Mouse (Mus musculus) embryonic facial prominence, embryonic 13.5 days (tissue): ENCODE measurements around the gene Fam186b. TPM values are rescaled to one million over a fixed set of nuclear protein-coding genes. Genes with fewer than 3 reads are reported as not detected.
"Not testable (repeated sequence)": the region's sequence is repeated elsewhere in the genome, so short reads cannot be mapped to it uniquely, and the experiment has no call there.

Experiments
- ATAC-seq: fragments of 200-750 bp; cut with Nextera tagmentation; 2 replicates; pipeline ENCODE4 v1.8.0; 2017; ENCODE audit warnings: low read depth; ENCODE audit not compliant: insufficient number of reproducible peaks, insufficient read depth, low FRiP score, low TSS enrichment
- H3K27ac ChIP-seq: fragments of 300-500 bp; sonication (generic); 2 replicates; pipeline ENCODE4 v1.5.1; 2015; ENCODE audit warnings: moderate library complexity, mild to moderate bottlenecking, inconsistent platforms
- H3K27me3 ChIP-seq: fragments of 300-500 bp; sonication (generic); 2 replicates; pipeline ENCODE4 v1.6.1; 2015; ENCODE audit warnings: mild to moderate bottlenecking, inconsistent platforms
- H3K36me3 ChIP-seq: fragments of 300-500 bp; sonication (generic); 2 replicates; pipeline ENCODE4 v1.6.1; 2015; ENCODE audit warnings: mild to moderate bottlenecking, inconsistent platforms
- H3K4me1 ChIP-seq: fragments of 300-500 bp; sonication (generic); 2 replicates; pipeline ENCODE4 v1.6.1; 2015; ENCODE audit warnings: inconsistent platforms
- H3K4me2 ChIP-seq: fragments of 300-500 bp; sonication (generic); 2 replicates; pipeline ENCODE4 v1.6.1; 2015; ENCODE audit warnings: moderate library complexity, mild to moderate bottlenecking, inconsistent platforms
- H3K4me3 ChIP-seq: fragments of 300-500 bp; sonication (generic); 2 replicates; pipeline ENCODE4 v1.5.1; 2015; ENCODE audit warnings: mild to moderate bottlenecking, inconsistent platforms
- H3K9ac ChIP-seq: fragments of 300-500 bp; sonication (generic); 2 replicates; pipeline ENCODE4 v1.6.1; 2015; ENCODE audit warnings: mild to moderate bottlenecking, inconsistent platforms
- H3K9me3 ChIP-seq: fragments of 300-500 bp; sonication (generic); 2 replicates; pipeline ENCODE4 v1.6.1; 2016; ENCODE audit warnings: inconsistent platforms
- WGBS: fragments of 180-500 bp; shearing (Covaris S2); methylation state at CpG from one replicate; pipeline ENCODE4 v1.1.7; 2015; ENCODE audit warnings: mixed read lengths; 5-methylcytosine and 5-hydroxymethylcytosine counted together
- polyA plus RNA-seq: library from polyadenylated mRNA; unstranded; fragments of >200 nt; fragmentation: Nextera tagmentation; extraction: Ambion mirVana; gene quantifications from 2 replicates; pipeline ENCODE4 v1.2.1, GENCODE M21; 2015

Gene Fam186b
- polyA plus RNA-seq, 1 experiment from 2014 or later, result 0.42 TPM

- 0 out of 2 replicates have a peak, but pooled peaks cover 5% of the 10 kb centered on the region for H3K4me1 ChIP-seq
- no peak overlapping the region for H3K9ac ChIP-seq
- no peaks in the 10 kb centered on the region for H3K36me3 ChIP-seq
- ATAC-seq, result 0 out of 2 replicates have a peak, but pooled peaks have one; percentile 12
- no peaks in the 10 kb centered on the region for H3K9me3 ChIP-seq
- peak overlapping the region; percentile 9; the same call in 1 of the 2 replicates for H3K4me3 ChIP-seq
- H3K27ac ChIP-seq, result peak overlapping the region; percentile 57; the same call in 1 of the 2 replicates
- H3K4me2 ChIP-seq, result peak overlapping the region; percentile 50
- 61% methylated on average over 8 of the region's 8 CpGs for WGBS
- H3K27me3 ChIP-seq, result no peaks in the 10 kb centered on the region
These were observed 36.4 kb downstream of the Fam186b start for GRCm38 (mm10) chr15:99259167-99259729.

DNA sequence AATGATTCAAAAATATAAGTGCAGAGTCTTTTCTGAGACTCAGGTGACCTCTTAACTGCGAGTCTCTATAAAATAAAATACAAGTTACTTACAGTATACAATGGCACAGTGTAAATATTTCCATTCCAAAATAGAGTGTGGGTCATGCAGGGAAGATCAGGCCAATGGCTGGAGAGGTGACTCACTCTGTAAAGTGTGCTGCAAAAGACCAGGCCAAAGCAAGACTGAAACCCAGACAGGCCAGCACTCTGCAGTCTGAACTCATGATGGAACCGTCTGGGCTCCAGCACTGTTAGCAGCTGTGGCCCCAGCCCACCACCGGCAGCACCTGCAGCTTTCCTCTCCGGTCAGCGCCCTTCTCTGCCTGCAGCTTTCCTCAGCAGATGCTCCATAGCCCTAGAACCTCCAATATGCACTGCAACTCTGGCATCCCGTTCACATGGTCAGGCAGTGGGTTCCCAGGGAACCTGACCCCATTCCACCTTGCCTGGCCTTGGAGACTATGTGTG is 40.4 kb downstream of the Fam186b start:
- no peak for ATAC-seq
- Histone ChIP-seq H3K4me3 (no peak overlapping the region), H3K27ac (no peak overlapping the region), H3K27me3 (no peaks in the 10 kb centered on the region), H3K4me1 (peaks cover 14% of the 10 kb centered on the region), H3K36me3 (no peaks in the 10 kb centered on the region), H3K9ac (no peak overlapping the region), H3K4me2 (no peak overlapping the region), H3K9me3 (no peaks in the 10 kb centered on the region)
- WGBS, result 87% methylated on average over 6 of the region's 6 CpGs

GRCm38 (mm10) chr15:99254477-99255005 is 41.1 kb downstream of the Fam186b start:
- no peak for ATAC-seq
- H3K36me3 ChIP-seq, result peaks cover 6% of the 10 kb centered on the region
- no peak overlapping the region for H3K9ac ChIP-seq
- H3K4me3 ChIP-seq, result no peak overlapping the region
- no peaks in the 10 kb centered on the region for H3K9me3 ChIP-seq
- 83% methylated on average over 2 of the region's 2 CpGs for WGBS
- no peaks in the 10 kb centered on the region for H3K27me3 ChIP-seq
- no peak overlapping the region for H3K27ac ChIP-seq
- peaks cover 15% of the 10 kb centered on the region for H3K4me1 ChIP-seq
- no peak overlapping the region for H3K4me2 ChIP-seq

DNA sequence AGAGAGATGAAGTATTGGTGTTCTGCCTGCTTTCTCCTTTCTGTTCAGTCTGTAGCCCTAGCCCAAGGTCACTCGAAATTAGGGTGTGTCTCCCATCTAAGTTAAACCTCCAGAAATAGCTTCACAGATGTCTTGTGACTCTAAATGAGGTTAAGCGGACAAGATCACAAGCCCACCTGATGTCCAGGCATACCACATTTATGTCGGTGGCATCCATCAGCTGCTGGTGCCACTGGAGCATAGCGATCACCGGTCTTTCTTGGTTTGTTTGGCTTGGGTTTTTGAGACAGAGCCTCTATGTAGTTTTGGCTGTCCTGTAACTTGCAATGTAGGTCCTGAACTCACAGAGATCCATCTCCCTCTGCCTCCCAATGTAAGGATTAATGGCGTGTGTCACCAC is 41.9 kb downstream of the Fam186b start:
- 96% methylated on average over 6 of the region's 6 CpGs for WGBS
- H3K4me2 ChIP-seq, result no peak overlapping the region
- no peaks in the 10 kb centered on the region for H3K9me3 ChIP-seq
- H3K27me3 ChIP-seq, result no peaks in the 10 kb centered on the region
- peaks cover 15% of the 10 kb centered on the region for H3K4me1 ChIP-seq
- H3K36me3 ChIP-seq, result peaks cover 13% of the 10 kb centered on the region
- H3K4me3 ChIP-seq, result no peak overlapping the region
- H3K27ac ChIP-seq, result no peak overlapping the region
- ATAC-seq, result no peak
- H3K9ac ChIP-seq, result no peak overlapping the region

DNA sequence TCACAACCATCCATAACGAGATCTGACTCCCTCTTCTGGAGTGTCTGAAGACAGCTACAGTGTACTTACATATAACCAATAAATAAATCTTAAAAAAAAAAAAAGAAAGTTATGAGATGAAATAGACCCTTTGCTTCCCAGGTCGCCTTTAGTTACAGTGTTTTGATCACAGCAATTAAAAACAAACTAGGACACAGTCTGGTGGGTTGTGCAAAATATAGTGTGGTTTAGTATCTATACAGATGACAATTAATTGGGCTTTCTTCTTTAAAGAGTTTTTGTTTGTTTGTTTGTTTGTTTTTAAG is 42.6 kb downstream of the Fam186b start:
- Histone ChIP-seq H3K4me2 (peak overlapping the region; percentile 69), H3K36me3 (peaks cover 19% of the 10 kb centered on the region), H3K27ac (peak overlapping the region; percentile 97; the same call in 1 of the 2 replicates), H3K4me1 (peaks cover 15% of the 10 kb centered on the region), H3K4me3 (peak overlapping the region; percentile 57)
- 36% methylated on average over 2 of the region's 2 CpGs for WGBS
- H3K9me3 ChIP-seq, H3K9ac ChIP-seq, ATAC-seq, H3K27me3 ChIP-seq: not testable (repeated sequence)

- peak; percentile 54 for ATAC-seq
- H3K4me1 ChIP-seq, result peaks cover 15% of the 10 kb centered on the region
- peak overlapping the region; percentile 57 for H3K4me3 ChIP-seq
- 4% methylated on average over 22 of the region's 22 CpGs for WGBS
- no peaks in the 10 kb centered on the region for H3K9me3 ChIP-seq
- H3K36me3 ChIP-seq, result peaks cover 25% of the 10 kb centered on the region
- H3K4me2 ChIP-seq, result peak overlapping the region; percentile 69
- H3K27me3 ChIP-seq, result no peaks in the 10 kb centered on the region
- peak overlapping the region; percentile 73 for H3K9ac ChIP-seq
- peak overlapping the region; percentile 97 for H3K27ac ChIP-seq
These were observed 43.1 kb downstream of the Fam186b start for GRCm38 (mm10) chr15:99252381-99253174.

DNA sequence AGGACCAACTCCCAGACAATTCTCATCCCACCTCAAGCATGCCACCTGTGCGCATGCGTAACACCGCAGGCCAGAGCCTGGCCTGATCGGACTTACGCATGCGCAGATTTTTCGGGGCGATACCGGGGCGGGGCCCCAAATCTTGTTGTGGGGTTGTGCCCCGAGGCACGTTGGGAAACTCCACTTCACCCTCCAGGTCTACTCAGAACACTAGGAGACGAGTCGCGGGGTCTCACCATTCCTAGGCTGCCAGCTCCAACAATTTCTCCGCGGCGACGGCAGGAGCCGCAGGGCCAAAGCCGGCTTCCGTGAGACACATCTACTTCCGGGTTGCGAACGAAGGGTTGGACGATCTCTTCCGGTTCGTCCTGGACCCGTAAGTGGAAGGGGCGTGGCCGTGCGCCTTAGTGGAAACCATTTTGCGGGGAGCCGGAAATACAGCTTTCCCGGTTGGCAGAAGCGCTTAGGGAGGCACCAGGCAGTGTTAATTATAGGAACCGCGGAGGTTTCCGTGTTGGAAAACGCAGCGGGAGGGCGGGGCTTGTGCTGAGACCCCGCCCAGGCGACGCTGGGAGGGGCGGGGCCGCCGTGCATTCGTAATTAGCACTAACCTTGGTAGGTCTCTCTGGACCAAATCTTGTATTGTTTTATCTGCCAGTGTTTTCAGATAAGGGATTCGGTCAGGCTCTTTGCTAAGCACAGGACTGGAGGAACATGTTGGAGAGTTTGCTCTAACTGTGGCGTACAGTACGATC is 43.9 kb downstream of the Fam186b start, which contains the start of gene Mcrs1:
TSS of gene Mcrs1 (minus strand) at position 336 of the 755 bp plus-strand sequence.
- H3K36me3 ChIP-seq, result peaks cover 33% of the 10 kb centered on the region
- peak within 1 kb of the TSS; percentile 57 for H3K4me3 ChIP-seq
- no peaks in the 10 kb centered on the region for H3K9me3 ChIP-seq
- under 1% methylated on average over 52 of the region's 52 CpGs for WGBS
- H3K27me3 ChIP-seq, result no peaks in the 10 kb centered on the region
- peak within 1 kb of the TSS; percentile 69 for H3K4me2 ChIP-seq
- peak within 1 kb of the TSS; percentile 97 for H3K27ac ChIP-seq
- H3K9ac ChIP-seq, result peak within 1 kb of the TSS; percentile 73
- ATAC-seq, result peak; percentile 90
- peaks cover 15% of the 10 kb centered on the region for H3K4me1 ChIP-seq

DNA sequence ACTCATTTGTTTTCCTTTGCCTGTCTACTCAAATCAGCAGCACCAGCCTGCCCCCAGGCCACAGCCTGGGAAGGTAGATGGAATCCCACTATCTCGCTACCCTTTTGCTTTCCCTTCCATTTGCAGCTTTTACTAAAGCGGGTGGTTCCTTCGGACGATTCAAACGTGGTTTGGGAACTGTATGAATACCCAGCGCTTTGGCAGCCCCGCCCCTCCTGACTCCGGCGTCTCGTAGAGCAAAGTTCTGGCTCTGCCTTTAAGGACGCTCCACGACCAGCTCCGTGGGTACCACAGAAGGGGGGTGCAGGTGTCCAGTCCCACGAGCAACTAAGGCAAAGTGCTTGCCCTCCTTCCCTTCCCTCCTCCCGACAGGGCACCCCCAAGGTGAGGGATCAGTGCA is 44.6 kb downstream of the Fam186b start:
- WGBS, result under 1% methylated on average over 14 of the region's 15 CpGs
- peak overlapping the region; percentile 73 for H3K9ac ChIP-seq
- peaks cover 15% of the 10 kb centered on the region for H3K4me1 ChIP-seq
- H3K27ac ChIP-seq, result peak overlapping the region; percentile 97; the same call in 1 of the 2 replicates
- H3K4me2 ChIP-seq, result peak overlapping the region; percentile 69
- peaks cover 40% of the 10 kb centered on the region for H3K36me3 ChIP-seq
- peak overlapping the region; percentile 57 for H3K4me3 ChIP-seq
- H3K9me3 ChIP-seq, ATAC-seq, H3K27me3 ChIP-seq: not testable (repeated sequence)

GRCm38 (mm10) chr15:99249938-99250337 is 45.8 kb downstream of the Fam186b start:
- no peak overlapping the region for H3K4me3 ChIP-seq
- no peak overlapping the region for H3K4me2 ChIP-seq
- no peak overlapping the region for H3K27ac ChIP-seq
- 91% methylated on average over 11 of the region's 11 CpGs for WGBS
- no peaks in the 10 kb centered on the region for H3K9me3 ChIP-seq
- peaks cover 50% of the 10 kb centered on the region for H3K36me3 ChIP-seq
- H3K27me3 ChIP-seq, result no peaks in the 10 kb centered on the region
- 0 out of 2 replicates have a peak overlapping the region, but pooled peaks have one; percentile 21 for H3K9ac ChIP-seq
- no peak for ATAC-seq
- H3K4me1 ChIP-seq, result peaks cover 15% of the 10 kb centered on the region

DNA sequence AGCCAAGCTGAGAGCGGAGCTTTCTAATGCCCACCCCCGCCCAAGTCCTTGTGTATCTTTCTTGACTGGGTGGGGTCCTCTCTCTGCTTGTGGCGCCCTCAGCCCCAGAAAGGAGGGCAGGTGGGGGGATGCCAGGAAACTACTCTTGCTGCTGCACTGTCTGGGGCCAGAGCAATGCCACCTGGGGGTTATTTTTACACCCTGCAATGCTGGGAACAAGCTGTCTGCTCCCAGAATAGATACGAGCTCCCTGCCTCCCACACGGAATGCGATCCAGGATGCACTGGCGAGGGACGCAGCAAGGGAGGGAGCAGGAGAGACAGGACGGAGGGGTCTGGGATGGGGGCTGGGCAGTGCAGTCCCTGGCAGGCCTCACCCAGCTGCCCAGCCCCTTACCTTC is 46.7 kb downstream of the Fam186b start:
- Histone ChIP-seq H3K4me1 (peaks cover 15% of the 10 kb centered on the region), H3K27me3 (no peaks in the 10 kb centered on the region), H3K36me3 (peaks cover 60% of the 10 kb centered on the region), H3K4me2 (no peak overlapping the region), H3K27ac (no peak overlapping the region), H3K9me3 (no peaks in the 10 kb centered on the region), H3K4me3 (no peak overlapping the region), H3K9ac (no peak overlapping the region)
- ATAC-seq, result no peak
- 79% methylated on average over 9 of the region's 9 CpGs for WGBS

GRCm38 (mm10) chr15:99246736-99247135 is 49.0 kb downstream of the Fam186b start:
- not testable (repeated sequence) for H3K27me3 ChIP-seq, ATAC-seq, H3K9me3 ChIP-seq, H3K9ac ChIP-seq, H3K4me3 ChIP-seq, H3K4me2 ChIP-seq, H3K27ac ChIP-seq
- H3K36me3 ChIP-seq, result peaks cover 80% of the 10 kb centered on the region
- 85% methylated on average over 6 of the region's 6 CpGs for WGBS
- peaks cover 11% of the 10 kb centered on the region; the same call in 1 of the 2 replicates for H3K4me1 ChIP-seq
